Mouse (Mus musculus): Measurements from ENCODE around the gene Zranb2.

The Zranb2 gene

GRCm38 (mm10) chr3:157533964-157534785, at the start of gene Zranb2:
Zranb2 (plus strand) TSS chr3:157534160.
- DNase-seq, result peak; percentile 94

GRCm38 (mm10) chr3:157492043-157492442, 41.9 kb upstream of the Zranb2 start:
- DNase-seq, result no peak

- no peak for DNase-seq
These were observed 31.7 kb upstream of the Zranb2 start for GRCm38 (mm10) chr3:157502216-157502615.

GRCm38 (mm10) chr3:157514116-157514796, 19.7 kb upstream of the Zranb2 start:
- no peak for DNase-seq

- no peak for DNase-seq
These were observed 17.5 kb upstream of the Zranb2 start for GRCm38 (mm10) chr3:157516471-157516870.

- no peak for DNase-seq
These were observed 16.0 kb upstream of the Zranb2 start for GRCm38 (mm10) chr3:157517992-157518391.

- DNase-seq, result peak; percentile 38
These were observed 13.5 kb upstream of the Zranb2 start for GRCm38 (mm10) chr3:157520433-157520832.

GRCm38 (mm10) chr3:157523834-157524233, 10.1 kb upstream of the Zranb2 start:
- DNase-seq, result no peak

GRCm38 (mm10) chr3:157531585-157531984, 2.4 kb upstream of the Zranb2 start:
- DNase-seq, result no peak

- DNase-seq, result no peak
These were observed 941 bp downstream of the Zranb2 start for GRCm38 (mm10) chr3:157534786-157535415.

GRCm38 (mm10) chr3:157549323-157549722, 15.4 kb downstream of the Zranb2 start:
- no peak for DNase-seq

GRCm38 (mm10) chr3:157549758-157550600, 16.0 kb downstream of the Zranb2 start:
- DNase-seq, result no peak

GRCm38 (mm10) chr3:157565196-157565595, 31.2 kb downstream of the Zranb2 start:
- peak; percentile 69 for DNase-seq

- peak; percentile 60 for DNase-seq
These were observed 33.0 kb downstream of the Zranb2 start, which contains the start of gene Ptger3 for GRCm38 (mm10) chr3:157566725-157567565. Ptger3 (plus strand) TSS chr3:157566892.

- DNase-seq, result no peak
These were observed 33.7 kb downstream of the Zranb2 start for GRCm38 (mm10) chr3:157567566-157568132.

GRCm38 (mm10) chr3:157572011-157572410, 38.1 kb downstream of the Zranb2 start:
- no peak for DNase-seq

GRCm38 (mm10) chr3:157575441-157576342, 41.7 kb downstream of the Zranb2 start:
- peak; percentile 20 for DNase-seq

GRCm38 (mm10) chr3:157576343-157576722, 42.4 kb downstream of the Zranb2 start:
- DNase-seq, result no peak

- no peak for DNase-seq
These were observed 42.9 kb downstream of the Zranb2 start for GRCm38 (mm10) chr3:157576862-157577261.

GRCm38 (mm10) chr3:157578469-157579170, 44.7 kb downstream of the Zranb2 start:
- no peak for DNase-seq
